Mouse (Mus musculus): ENCODE data around the gene Rab8a. TPM values are rescaled to one million over a fixed set of nuclear protein-coding genes. Genes with fewer than 3 reads are reported as not detected.

Rab8a gene
- polyA plus RNA-seq, 1 experiment from 2014 or later = 96.0 TPM

GRCm38 (mm10) chr8:72149056-72149455 is 11.9 kb upstream of the Rab8a start:
- H3K27me3 ChIP-seq = no peaks in the 10 kb centered on the region
- H3K36me3 ChIP-seq = peaks cover 84% of the 10 kb centered on the region
- WGBS = 80% methylated on average over 1 of the region's 1 CpGs
- no peaks in the 10 kb centered on the region for H3K4me1 ChIP-seq (replicated peaks)
- H3K4me3 ChIP-seq = no peak overlapping the region
- H3K4me2 ChIP-seq = no peak overlapping the region
- ATAC-seq (ENCODE audit: low FRiP score) = no peak
- H3K27ac ChIP-seq = no peak overlapping the region
- H3K9me3 ChIP-seq = no peaks in the 10 kb centered on the region
- no peak overlapping the region for H3K9ac ChIP-seq

GRCm38 (mm10) chr8:72151418-72152078 is 9.5 kb upstream of the Rab8a start:
- ATAC-seq (ENCODE audit: low FRiP score) = no peak
- WGBS = 90% methylated on average over 3 of the region's 3 CpGs
- Histone ChIP-seq H3K27ac (no peak overlapping the region), H3K36me3 (peaks cover 63% of the 10 kb centered on the region), H3K9me3 (no peaks in the 10 kb centered on the region), H3K4me1 (replicated peaks) (no peaks in the 10 kb centered on the region), H3K4me3 (no peak overlapping the region), H3K9ac (no peak overlapping the region), H3K27me3 (no peaks in the 10 kb centered on the region), H3K4me2 (no peak overlapping the region)

DNA sequence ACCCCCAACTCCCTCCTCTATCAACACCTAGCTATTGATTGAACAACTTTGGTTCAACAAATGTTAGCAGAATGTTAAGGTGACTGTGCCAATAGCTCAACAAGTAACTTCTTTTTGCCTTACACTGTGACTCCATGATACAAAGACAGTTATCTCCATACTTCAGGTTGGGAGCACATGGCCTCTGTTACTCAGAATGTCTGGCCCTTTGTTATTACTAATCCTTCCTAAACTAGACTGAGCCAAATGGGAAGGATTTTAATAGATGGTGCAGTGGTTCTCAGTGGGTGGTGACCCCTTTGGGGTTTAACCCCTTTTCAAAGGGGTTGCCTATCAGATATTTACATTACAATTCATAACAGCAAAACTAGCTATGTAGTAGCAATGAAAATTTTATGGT is 7.6 kb upstream of the Rab8a start:
- no peak overlapping the region for H3K9ac ChIP-seq
- H3K36me3 ChIP-seq = peaks cover 45% of the 10 kb centered on the region
- H3K9me3 ChIP-seq = no peaks in the 10 kb centered on the region
- H3K4me2 ChIP-seq = no peak overlapping the region
- no peaks in the 10 kb centered on the region for H3K4me1 ChIP-seq (replicated peaks)
- no peaks in the 10 kb centered on the region for H3K27me3 ChIP-seq
- no peak overlapping the region for H3K4me3 ChIP-seq
- H3K27ac ChIP-seq = no peak overlapping the region
- ATAC-seq (ENCODE audit: low FRiP score) = no peak

GRCm38 (mm10) chr8:72158096-72158495 is 2.9 kb upstream of the Rab8a start:
- H3K4me2 ChIP-seq = no peak overlapping the region
- no peaks in the 10 kb centered on the region for H3K27me3 ChIP-seq
- 84% methylated on average over 2 of the region's 2 CpGs for WGBS
- no peak overlapping the region for H3K4me3 ChIP-seq
- ATAC-seq (ENCODE audit: low FRiP score) = no peak
- H3K4me1 ChIP-seq (replicated peaks) = peaks cover 26% of the 10 kb centered on the region
- no peak overlapping the region for H3K9ac ChIP-seq
- no peaks in the 10 kb centered on the region for H3K9me3 ChIP-seq
- H3K27ac ChIP-seq = no peak overlapping the region
- peaks cover 4% of the 10 kb centered on the region for H3K36me3 ChIP-seq

DNA sequence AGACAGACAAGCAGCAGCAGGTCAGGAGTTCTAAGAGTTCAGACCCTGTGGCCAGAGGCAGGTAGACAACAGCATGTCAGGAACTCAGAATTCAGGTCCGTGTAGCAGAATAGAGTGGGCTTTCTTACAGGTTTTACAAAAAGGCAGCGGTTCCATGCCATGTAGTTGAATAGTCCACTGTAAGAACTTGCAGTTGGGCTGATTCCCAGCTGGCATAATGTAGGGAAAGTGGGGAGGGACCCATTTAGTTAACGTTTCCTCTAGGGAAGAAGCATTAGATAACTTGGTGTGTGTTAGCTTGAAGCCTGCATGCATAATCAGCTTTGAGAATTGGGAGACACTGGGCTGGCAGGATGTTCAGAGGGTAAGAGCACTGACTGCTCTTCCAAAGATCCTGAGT is 2.3 kb upstream of the Rab8a start:
- whole genome bisulfite sequencing = 78% methylated on average over 3 of the region's 3 CpGs
- no peak for ATAC-seq (ENCODE audit: low FRiP score)
- no peak overlapping the region for H3K4me3 ChIP-seq
- H3K27ac ChIP-seq = no peak overlapping the region
- no peaks in the 10 kb centered on the region for H3K27me3 ChIP-seq
- H3K9ac ChIP-seq = no peak overlapping the region
- no peaks in the 10 kb centered on the region for H3K9me3 ChIP-seq
- peaks cover 31% of the 10 kb centered on the region for H3K4me1 ChIP-seq (replicated peaks)
- H3K4me2 ChIP-seq = no peak overlapping the region
- no peaks in the 10 kb centered on the region for H3K36me3 ChIP-seq

GRCm38 (mm10) chr8:72160007-72160406 is 993 bp upstream of the Rab8a start:
- peaks cover 31% of the 10 kb centered on the region for H3K4me1 ChIP-seq (replicated peaks)
- no peak for ATAC-seq (ENCODE audit: low FRiP score)
- peak overlapping the region; percentile 96 for H3K4me3 ChIP-seq
- no peaks in the 10 kb centered on the region for H3K27me3 ChIP-seq
- H3K4me2 ChIP-seq = peak overlapping the region; percentile 68
- H3K9me3 ChIP-seq = no peaks in the 10 kb centered on the region
- H3K27ac ChIP-seq = no peak overlapping the region
- peak overlapping the region; percentile 51 for H3K9ac ChIP-seq
- H3K36me3 ChIP-seq = peaks cover 6% of the 10 kb centered on the region
- WGBS = 72% methylated on average over 3 of the region's 3 CpGs

- H3K4me3 ChIP-seq = peak overlapping the region; percentile 96
- H3K27me3 ChIP-seq = no peaks in the 10 kb centered on the region
- H3K4me1 ChIP-seq (replicated peaks) = peaks cover 31% of the 10 kb centered on the region
- no peak overlapping the region for H3K9ac ChIP-seq
- peaks cover 21% of the 10 kb centered on the region for H3K36me3 ChIP-seq
- H3K9me3 ChIP-seq = no peaks in the 10 kb centered on the region
- peak overlapping the region; percentile 87; the same call in 1 of the 2 replicates for H3K4me2 ChIP-seq
- H3K27ac ChIP-seq = no peak overlapping the region
- ATAC-seq (ENCODE audit: low FRiP score) = no peak
Measured at GRCm38 (mm10) chr8:72162821-72163220, 1.8 kb downstream of the Rab8a start.

DNA sequence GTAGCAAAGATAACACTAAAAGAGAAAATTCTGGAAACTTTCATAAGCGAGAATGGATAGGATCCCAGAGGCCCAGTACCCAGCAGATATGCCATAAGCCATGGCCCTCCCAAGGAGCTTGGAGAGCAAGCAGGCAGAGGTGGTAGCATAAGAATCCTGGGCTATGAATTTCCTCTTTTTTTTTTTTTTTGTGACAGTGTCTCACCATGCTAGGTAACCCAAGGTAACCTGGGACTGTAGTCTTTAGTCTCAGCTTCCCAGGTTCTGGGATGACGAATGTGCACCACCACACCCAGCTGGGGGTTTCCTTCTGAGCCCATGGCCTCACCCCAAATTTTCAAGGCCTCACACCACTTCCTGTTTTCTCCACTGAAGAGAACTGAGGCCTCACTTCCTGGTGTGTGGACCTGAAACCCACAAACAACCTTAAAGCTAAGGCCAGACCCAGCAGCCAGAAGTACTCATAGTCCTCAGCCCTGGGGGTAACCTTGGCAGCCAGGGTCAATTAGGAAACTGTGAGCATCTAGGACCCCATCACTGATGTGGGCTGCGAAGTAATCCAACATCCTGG is 8.2 kb downstream of the Rab8a start:
- H3K4me3 ChIP-seq = no peak overlapping the region
- ATAC-seq (ENCODE audit: low FRiP score) = no peak
- H3K27me3 ChIP-seq = no peaks in the 10 kb centered on the region
- H3K4me2 ChIP-seq = no peak overlapping the region
- WGBS = 93% methylated on average over 3 of the region's 3 CpGs
- H3K4me1 ChIP-seq (replicated peaks) = no peaks in the 10 kb centered on the region
- peaks cover 85% of the 10 kb centered on the region for H3K36me3 ChIP-seq
- no peaks in the 10 kb centered on the region for H3K9me3 ChIP-seq
- no peak overlapping the region for H3K9ac ChIP-seq
- H3K27ac ChIP-seq = no peak overlapping the region

- H3K36me3 ChIP-seq = peaks cover 86% of the 10 kb centered on the region
- H3K4me3 ChIP-seq = no peak overlapping the region
- no peak overlapping the region for H3K4me2 ChIP-seq
- no peaks in the 10 kb centered on the region for H3K4me1 ChIP-seq (replicated peaks)
- WGBS = 80% methylated on average over 3 of the region's 3 CpGs
- no peak overlapping the region for H3K9ac ChIP-seq
- ATAC-seq (ENCODE audit: low FRiP score) = no peak
- H3K9me3 ChIP-seq = no peaks in the 10 kb centered on the region
- H3K27ac ChIP-seq = no peak overlapping the region
- H3K27me3 ChIP-seq = no peaks in the 10 kb centered on the region
Measured at GRCm38 (mm10) chr8:72169681-72170249, 8.8 kb downstream of the Rab8a start.

DNA sequence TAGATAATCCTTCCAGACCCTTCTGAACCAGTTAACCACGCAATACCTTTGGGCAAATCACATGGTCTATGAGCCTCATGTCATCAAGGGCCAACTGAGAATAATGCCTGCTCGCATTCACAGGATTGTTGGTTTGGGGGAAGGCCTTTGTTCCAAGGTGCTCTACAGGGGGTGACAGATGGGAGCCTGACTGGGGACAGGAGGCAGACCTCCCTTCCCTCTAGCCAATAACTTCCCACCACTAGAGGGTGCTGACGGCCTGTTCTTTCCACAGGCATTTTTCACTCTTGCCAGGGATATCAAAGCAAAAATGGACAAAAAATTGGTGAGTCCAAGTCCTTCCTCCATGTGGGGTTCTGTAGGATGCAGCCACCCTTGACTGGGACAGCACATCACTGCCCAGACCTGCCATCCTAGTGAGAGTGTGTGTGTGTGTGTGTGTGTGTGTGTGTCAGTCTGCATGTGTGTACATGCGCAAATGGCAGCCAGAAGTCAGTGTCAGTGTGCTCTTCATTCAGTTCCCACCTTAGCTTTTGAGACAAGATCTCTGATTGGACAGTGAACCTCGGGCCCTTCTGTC is 16.4 kb downstream of the Rab8a start:
- Histone ChIP-seq H3K4me2 (no peak overlapping the region), H3K9ac (no peak overlapping the region), H3K27ac (peak overlapping the region; percentile 3; the same call in 1 of the 2 replicates), H3K36me3 (peaks cover 95% of the 10 kb centered on the region), H3K9me3 (no peaks in the 10 kb centered on the region), H3K4me3 (no peak overlapping the region), H3K27me3 (no peaks in the 10 kb centered on the region), H3K4me1 (replicated peaks) (no peaks in the 10 kb centered on the region)
- 56% methylated on average over 5 of the region's 5 CpGs for WGBS
- ATAC-seq (ENCODE audit: low FRiP score) = 0 out of 2 replicates have a peak, but pooled peaks have one; percentile 30

DNA sequence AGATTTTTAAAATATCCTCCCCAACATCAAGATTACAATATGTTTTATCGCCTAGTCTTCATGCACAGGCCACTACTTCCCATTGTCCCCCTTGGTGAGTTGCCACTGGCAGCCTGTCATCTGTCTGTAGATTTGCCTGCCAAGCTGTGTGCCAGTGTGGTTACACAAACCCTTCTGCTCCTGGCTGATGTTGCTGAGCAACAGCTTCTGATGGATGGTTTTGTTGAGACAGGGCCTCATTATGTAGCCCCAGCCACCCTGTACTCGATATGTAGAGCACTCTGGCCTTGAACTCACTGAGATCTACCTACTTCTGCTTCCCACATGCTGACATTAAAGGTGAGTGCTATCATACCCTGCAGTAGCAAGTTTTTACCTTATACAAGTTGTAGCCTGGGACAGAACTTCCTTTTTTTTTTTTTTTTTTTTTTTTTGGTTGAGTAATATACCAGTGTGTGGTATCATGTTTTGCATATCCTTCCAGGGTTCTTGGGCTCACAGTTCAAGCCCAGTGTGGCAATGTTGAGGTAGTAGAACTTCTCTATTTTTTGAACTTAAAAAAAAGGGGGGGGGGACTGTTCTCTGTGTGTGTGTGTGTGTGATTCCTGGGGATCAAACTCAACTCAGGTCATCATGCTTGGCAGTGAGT is 22.7 kb downstream of the Rab8a start:
- H3K27ac ChIP-seq = no peak overlapping the region
- H3K4me1 ChIP-seq (replicated peaks) = no peaks in the 10 kb centered on the region
- H3K27me3 ChIP-seq = no peaks in the 10 kb centered on the region
- H3K9me3 ChIP-seq = no peaks in the 10 kb centered on the region
- peaks cover 33% of the 10 kb centered on the region for H3K36me3 ChIP-seq
- ATAC-seq (ENCODE audit: low FRiP score) = no peak; the same call in 1 of the 2 replicates
- H3K4me3 ChIP-seq = no peak overlapping the region
- 77% methylated on average over 2 of the region's 2 CpGs for WGBS
- no peak overlapping the region for H3K9ac ChIP-seq
- H3K4me2 ChIP-seq = no peak overlapping the region

DNA sequence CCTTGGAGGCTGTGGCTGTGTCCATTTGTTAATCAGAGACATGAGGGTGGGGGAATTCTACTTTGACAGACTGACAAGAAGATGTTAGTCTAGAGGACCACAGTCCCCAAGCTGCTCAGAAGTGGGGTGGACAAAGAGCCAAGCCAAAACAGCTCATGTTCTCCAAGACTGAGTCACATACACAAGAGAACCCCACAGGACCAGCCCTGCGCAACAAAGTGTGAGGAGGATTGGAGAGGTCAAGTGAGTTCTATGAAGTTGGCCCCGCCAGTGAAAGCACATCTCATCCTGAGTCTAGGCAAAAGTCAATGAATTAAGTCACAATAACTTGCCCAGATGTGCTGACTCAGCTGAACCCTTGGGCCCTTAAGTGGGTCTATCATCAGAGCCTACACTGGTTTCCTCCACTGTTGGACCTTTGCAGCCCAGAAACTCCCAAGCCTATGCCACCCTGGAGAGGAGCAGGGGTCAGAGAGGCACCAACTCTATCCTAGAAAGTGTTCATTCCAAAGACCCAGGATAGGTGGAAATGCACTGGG is 26.9 kb downstream of the Rab8a start:
- Histone ChIP-seq H3K4me3 (no peak overlapping the region), H3K4me2 (no peak overlapping the region), H3K36me3 (no peaks in the 10 kb centered on the region), H3K4me1 (replicated peaks) (no peaks in the 10 kb centered on the region), H3K27me3 (no peaks in the 10 kb centered on the region), H3K9ac (no peak overlapping the region), H3K27ac (no peak overlapping the region), H3K9me3 (no peaks in the 10 kb centered on the region)
- no peak for ATAC-seq (ENCODE audit: low FRiP score)
- WGBS = 78% methylated on average over 2 of the region's 2 CpGs
